Mouse (Mus musculus): ENCODE data around the gene Emid1. TPM values are rescaled to one million over a fixed set of nuclear protein-coding genes. Genes with fewer than 3 reads are reported as not detected.

Gene Emid1
- polyA plus RNA-seq, 1 experiment from 2014 or later, result 59.1 TPM

DNA sequence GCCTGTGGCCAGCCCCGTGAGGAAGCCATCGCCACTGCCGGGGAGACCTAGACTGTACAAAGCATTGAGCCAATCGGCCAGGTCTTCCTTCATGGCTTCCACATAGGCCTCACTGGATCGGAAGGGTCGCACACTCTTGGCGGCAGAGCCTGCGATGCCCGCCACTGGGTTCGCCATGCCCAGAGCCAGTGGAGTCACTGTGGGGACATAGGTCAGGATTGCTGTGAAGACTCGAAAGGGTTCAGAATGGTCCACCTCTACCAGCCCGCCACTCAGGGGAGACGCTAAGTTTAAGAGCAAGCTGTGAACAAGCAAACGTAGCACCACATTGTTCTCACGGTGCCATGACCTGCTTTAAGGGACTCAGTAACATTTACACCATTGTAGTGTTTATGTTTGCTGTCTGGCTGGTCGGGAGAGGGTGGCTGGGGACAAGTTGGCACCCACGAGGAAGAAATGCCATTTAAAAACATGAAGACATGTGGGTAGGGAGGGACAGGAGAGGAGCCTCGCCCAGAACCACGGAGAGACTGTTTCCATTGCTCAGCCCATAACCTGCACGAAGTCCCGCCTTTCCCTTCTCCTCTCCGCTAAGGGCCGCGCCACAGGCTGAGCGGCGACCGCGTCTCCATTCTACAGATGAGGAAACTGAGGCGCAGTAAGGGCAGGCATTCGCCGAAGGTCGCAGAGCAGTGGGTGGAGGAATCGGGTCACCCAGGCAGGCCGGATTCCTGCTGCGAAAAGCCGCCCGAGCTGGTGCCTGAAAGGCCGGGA lies 87.6 kb downstream of the Emid1 start:
- peak overlapping the region; percentile 78 for H3K4me3 ChIP-seq (replicated peaks; ENCODE audit: low read length)
- WGBS, result 15% methylated on average over 38 of the region's 38 CpGs
- H3K4me1 ChIP-seq (ENCODE audit: control insufficient read depth, insufficient read depth, low read length), result peaks cover 33% of the 10 kb centered on the region
- H3K9me3 ChIP-seq (replicated peaks; ENCODE audit: control insufficient read depth, low read length), result no peaks in the 10 kb centered on the region
- H3K4me2 ChIP-seq (ENCODE audit: low read depth, low read length), result peak overlapping the region; percentile 99
- H3K27ac ChIP-seq (ENCODE audit: low read length), result peak overlapping the region; percentile 25; the same call in 1 of the 2 replicates
- H3K27me3 ChIP-seq (ENCODE audit: control insufficient read depth, insufficient read depth, low read length), result peaks cover 20% of the 10 kb centered on the region
- peak overlapping the region; percentile 86 for H3K9ac ChIP-seq (ENCODE audit: low read length)
- peaks cover 12% of the 10 kb centered on the region for H3K36me3 ChIP-seq (ENCODE audit: control insufficient read depth, insufficient read depth, low read length)
- ATAC-seq (ENCODE audit: insufficient read depth, low FRiP score), result no peak

DNA sequence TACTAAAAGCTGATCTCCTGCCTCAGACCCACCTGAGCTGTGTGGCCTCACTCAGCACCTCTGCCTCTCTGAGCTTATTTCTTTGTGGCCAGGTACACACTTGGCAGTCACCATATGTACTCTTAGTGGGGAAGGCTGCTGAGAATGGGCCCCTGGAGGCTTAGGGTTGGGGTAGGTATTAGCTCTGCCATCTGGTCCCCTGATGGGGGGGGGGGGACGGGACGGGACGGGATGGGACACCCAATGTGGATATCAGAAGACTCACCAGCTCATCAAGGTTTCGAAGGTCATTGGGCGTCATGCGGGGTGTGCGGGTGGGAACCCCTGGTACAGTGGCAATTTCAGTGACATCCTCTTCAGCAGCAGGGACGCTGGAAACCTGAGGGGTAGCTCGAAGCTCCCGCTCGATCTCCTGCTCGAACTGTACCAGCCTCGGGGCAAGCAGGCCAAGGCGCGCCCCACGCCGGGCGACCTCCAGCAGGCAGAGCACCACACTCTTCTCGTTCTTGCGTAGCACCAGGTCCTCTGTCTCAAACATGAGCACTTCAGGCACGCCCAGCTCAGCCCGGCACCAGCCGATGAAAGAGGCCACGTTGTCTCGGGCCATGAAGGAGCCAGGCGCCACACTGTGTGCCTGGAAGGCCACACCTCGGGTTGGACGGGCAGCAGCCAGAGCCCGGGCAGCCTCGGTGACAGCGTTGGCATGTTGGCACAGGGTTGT lies 88.3 kb downstream of the Emid1 start:
- H3K4me2 ChIP-seq (ENCODE audit: low read depth, low read length), result peak overlapping the region; percentile 99
- H3K4me3 ChIP-seq (replicated peaks; ENCODE audit: low read length), result peak overlapping the region; percentile 78
- ATAC-seq (ENCODE audit: insufficient read depth, low FRiP score), result no peak
- peaks cover 25% of the 10 kb centered on the region for H3K27me3 ChIP-seq (ENCODE audit: control insufficient read depth, insufficient read depth, low read length)
- H3K27ac ChIP-seq (ENCODE audit: low read length), result no peak overlapping the region
- H3K9ac ChIP-seq (ENCODE audit: low read length), result peak overlapping the region; percentile 86; the same call in 1 of the 2 replicates
- 59% methylated on average over 31 of the region's 31 CpGs for WGBS
- peaks cover 33% of the 10 kb centered on the region for H3K4me1 ChIP-seq (ENCODE audit: control insufficient read depth, insufficient read depth, low read length)
- H3K36me3 ChIP-seq (ENCODE audit: control insufficient read depth, insufficient read depth, low read length), result 0 out of 2 replicates have a peak, but pooled peaks cover 4% of the 10 kb centered on the region
- no peaks in the 10 kb centered on the region for H3K9me3 ChIP-seq (replicated peaks; ENCODE audit: control insufficient read depth, low read length)

DNA sequence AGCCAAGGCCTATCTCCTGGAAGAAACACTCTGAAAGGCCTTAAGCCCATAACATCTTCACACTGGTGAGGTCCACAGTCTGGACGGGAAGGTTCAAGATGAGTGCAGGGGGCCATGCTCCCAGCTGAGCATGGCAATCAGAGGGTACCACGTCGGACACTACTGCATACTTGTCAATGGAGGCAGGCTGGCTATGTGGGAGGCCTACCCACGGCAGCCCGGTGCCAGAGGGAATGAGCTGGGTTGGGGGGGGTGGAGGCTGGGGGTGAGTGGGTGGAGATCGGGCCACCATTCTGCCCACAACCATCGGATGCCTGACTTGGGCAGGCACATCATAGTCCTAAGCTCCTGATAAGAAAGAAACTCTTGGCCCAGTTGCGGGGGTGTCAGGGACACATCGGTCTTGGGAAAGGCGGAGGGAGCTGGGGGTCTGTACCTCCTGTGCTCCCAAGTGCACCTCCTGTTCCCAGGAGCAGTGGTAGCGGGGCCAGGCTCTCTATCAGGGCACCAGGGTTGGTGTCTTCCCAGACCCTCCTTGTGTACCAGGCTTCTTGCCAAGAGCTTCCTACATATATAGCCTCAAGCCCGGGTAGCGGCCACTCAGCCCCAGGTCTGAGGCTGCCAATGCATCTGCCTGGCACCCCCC lies 89.1 kb downstream of the Emid1 start:
- H3K4me2 ChIP-seq (ENCODE audit: low read depth, low read length), result no peak overlapping the region
- WGBS, result 78% methylated on average over 13 of the region's 13 CpGs

DNA sequence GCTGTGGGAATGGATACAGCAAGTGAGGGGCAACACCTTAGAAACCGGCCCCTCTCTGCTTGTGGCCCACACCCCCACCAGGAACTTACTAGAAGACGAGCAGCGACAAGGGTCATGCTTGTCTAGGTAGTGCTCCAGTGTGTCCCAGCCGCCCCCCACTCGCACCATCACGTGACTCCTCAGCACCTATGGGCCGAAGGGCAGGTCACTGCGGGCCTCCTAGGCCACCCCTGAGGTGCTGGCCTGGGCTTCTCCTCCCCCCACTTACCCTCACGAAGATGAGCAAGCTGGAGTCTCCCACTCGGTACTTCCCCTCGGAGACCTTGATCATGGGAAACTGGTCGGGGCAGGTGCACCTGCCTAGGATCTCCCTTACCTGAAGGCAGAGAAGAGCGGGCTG lies 89.7 kb downstream of the Emid1 start:
- no peaks in the 10 kb centered on the region for H3K9me3 ChIP-seq (replicated peaks; ENCODE audit: control insufficient read depth, low read length)
- peak overlapping the region; percentile 42 for H3K4me3 ChIP-seq (replicated peaks; ENCODE audit: low read length)
- H3K4me1 ChIP-seq (ENCODE audit: control insufficient read depth, insufficient read depth, low read length), result peaks cover 38% of the 10 kb centered on the region
- no peak overlapping the region for H3K27ac ChIP-seq (ENCODE audit: low read length)
- WGBS, result 26% methylated on average over 13 of the region's 13 CpGs
- no peak for ATAC-seq (ENCODE audit: insufficient read depth, low FRiP score)
- H3K4me2 ChIP-seq (ENCODE audit: low read depth, low read length), result peak overlapping the region; percentile 92
- H3K9ac ChIP-seq (ENCODE audit: low read length), result peak overlapping the region; percentile 64; the same call in 1 of the 2 replicates
- no peaks in the 10 kb centered on the region for H3K36me3 ChIP-seq (ENCODE audit: control insufficient read depth, insufficient read depth, low read length)
- peaks cover 36% of the 10 kb centered on the region for H3K27me3 ChIP-seq (ENCODE audit: control insufficient read depth, insufficient read depth, low read length)

More for the DNA sequence above, 89.1 kb downstream of the Emid1 start:
- Histone ChIP-seq H3K4me3 (replicated peaks; ENCODE audit: low read length) (no peak overlapping the region), H3K4me1 (ENCODE audit: control insufficient read depth, insufficient read depth, low read length) (peaks cover 38% of the 10 kb centered on the region), H3K9me3 (replicated peaks; ENCODE audit: control insufficient read depth, low read length) (no peaks in the 10 kb centered on the region), H3K9ac (ENCODE audit: low read length) (no peak overlapping the region), H3K36me3 (ENCODE audit: control insufficient read depth, insufficient read depth, low read length) (0 out of 2 replicates have a peak, but pooled peaks cover 1% of the 10 kb centered on the region), H3K27ac (ENCODE audit: low read length) (no peak overlapping the region), H3K27me3 (ENCODE audit: control insufficient read depth, insufficient read depth, low read length) (peaks cover 30% of the 10 kb centered on the region)
- ATAC-seq (ENCODE audit: insufficient read depth, low FRiP score), result no peak

DNA sequence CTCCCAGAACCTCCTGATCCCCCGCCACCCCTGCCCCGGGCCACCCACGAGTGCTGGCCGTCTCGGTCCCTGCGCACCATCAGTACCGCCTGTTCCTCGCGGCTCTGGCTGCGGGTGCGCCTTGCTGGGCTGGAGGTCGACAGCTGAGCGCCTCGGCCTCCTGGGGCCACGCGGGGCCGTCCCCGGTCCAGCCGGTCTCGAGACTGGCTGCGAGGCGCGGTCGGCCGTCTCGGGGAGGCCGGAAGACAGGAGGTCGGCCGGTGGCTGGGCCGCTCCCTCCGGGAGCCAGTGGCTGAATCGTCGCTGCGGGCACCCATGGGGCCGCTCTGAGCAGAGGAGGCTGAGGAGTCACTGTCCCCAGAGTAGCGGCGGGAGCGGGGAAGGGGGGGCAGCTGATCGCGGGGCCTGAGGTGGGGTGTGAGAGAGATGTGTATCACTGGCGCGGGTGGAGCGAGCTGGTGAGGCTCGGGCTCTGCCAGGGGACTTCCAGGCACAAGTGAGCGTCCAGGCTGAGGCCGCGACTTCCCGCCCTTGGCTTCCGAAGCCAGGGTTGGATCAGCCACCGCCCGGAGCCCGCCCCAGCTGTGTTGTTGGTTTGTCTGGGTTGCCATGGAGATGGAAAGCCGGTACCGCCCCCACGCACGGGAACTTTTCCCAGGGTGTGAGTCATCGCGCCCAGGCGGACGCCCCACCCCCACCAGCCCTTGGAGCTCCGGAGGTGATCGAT lies 90.5 kb downstream of the Emid1 start:
- Histone ChIP-seq H3K27me3 (ENCODE audit: control insufficient read depth, insufficient read depth, low read length) (peaks cover 42% of the 10 kb centered on the region), H3K9me3 (replicated peaks; ENCODE audit: control insufficient read depth, low read length) (no peaks in the 10 kb centered on the region), H3K36me3 (ENCODE audit: control insufficient read depth, insufficient read depth, low read length) (no peaks in the 10 kb centered on the region), H3K4me2 (ENCODE audit: low read depth, low read length) (peak overlapping the region; percentile 92), H3K4me3 (replicated peaks; ENCODE audit: low read length) (peak overlapping the region; percentile 42), H3K4me1 (ENCODE audit: control insufficient read depth, insufficient read depth, low read length) (peaks cover 44% of the 10 kb centered on the region), H3K9ac (ENCODE audit: low read length) (peak overlapping the region; percentile 64), H3K27ac (ENCODE audit: low read length) (peak overlapping the region; percentile 17; the same call in 1 of the 2 replicates)
- 4% methylated on average over 62 of the region's 62 CpGs for WGBS
- peak; percentile 71 for ATAC-seq (ENCODE audit: insufficient read depth, low FRiP score)

DNA sequence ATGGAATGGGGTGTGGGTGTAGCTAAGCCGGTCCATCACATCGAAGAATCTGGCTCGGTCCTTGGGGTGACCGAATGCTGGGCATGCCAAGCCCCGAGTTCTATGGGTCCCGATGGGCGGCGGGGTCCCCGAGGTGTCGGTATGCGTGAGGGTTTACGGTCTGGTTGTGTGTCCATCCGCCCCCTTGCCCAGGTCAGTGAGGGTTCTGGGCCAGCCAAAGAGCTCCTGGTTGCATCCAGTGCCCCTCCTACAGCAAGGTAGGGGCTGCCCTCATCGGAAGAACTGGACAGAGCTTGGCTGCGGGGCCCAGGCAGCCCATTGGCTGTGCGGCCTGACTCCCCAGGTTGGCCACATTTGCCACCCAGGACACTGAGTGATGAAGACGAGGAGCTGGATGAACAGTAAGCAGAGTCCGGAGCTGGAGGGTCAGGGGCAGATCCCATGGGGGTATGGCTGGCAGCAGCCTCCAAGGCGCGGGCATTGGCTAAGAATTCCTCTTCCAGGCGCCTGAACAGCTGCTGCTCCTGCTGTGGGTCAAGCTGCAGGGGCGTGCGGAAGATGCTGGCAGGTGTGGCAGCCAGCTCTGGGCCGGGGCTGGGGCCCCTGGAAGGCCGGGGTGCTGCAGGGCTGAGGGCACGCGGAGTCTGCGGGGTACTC lies 91.2 kb downstream of the Emid1 start:
- no peak overlapping the region for H3K27ac ChIP-seq (ENCODE audit: low read length)
- peaks cover 51% of the 10 kb centered on the region for H3K4me1 ChIP-seq (ENCODE audit: control insufficient read depth, insufficient read depth, low read length)
- peak overlapping the region; percentile 64 for H3K9ac ChIP-seq (ENCODE audit: low read length)
- WGBS, result 65% methylated on average over 28 of the region's 28 CpGs
- H3K4me2 ChIP-seq (ENCODE audit: low read depth, low read length), result peak overlapping the region; percentile 92
- H3K9me3 ChIP-seq (replicated peaks; ENCODE audit: control insufficient read depth, low read length), result no peaks in the 10 kb centered on the region
- no peak for ATAC-seq (ENCODE audit: insufficient read depth, low FRiP score)
- peaks cover 46% of the 10 kb centered on the region for H3K27me3 ChIP-seq (ENCODE audit: control insufficient read depth, insufficient read depth, low read length)
- H3K4me3 ChIP-seq (replicated peaks; ENCODE audit: low read length), result peak overlapping the region; percentile 42
- no peaks in the 10 kb centered on the region for H3K36me3 ChIP-seq (ENCODE audit: control insufficient read depth, insufficient read depth, low read length)

DNA sequence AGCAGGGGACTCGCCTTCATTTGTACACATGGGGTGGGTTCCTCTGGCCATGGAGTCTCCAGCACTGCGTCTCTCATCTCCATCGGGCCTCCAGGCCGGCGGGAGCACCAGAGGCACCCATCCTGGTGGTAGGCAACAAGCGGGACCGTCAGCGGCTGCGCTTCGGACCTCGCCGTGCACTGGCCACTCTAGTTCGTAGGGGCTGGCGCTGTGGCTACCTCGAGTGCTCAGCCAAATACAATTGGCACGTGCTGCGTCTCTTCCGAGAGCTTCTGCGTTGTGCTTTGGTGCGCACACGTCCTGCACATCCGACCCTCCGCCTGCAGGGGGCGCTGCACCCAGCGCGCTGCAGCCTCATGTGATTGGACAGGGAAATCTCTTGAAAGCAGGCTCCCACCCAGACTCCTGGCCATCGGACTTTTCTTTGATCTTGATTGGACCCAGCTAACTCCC lies 92.3 kb downstream of the Emid1 start:
- 18% methylated on average over 27 of the region's 27 CpGs for WGBS
- no peak for ATAC-seq (ENCODE audit: insufficient read depth, low FRiP score)
- Histone ChIP-seq H3K4me2 (ENCODE audit: low read depth, low read length) (no peak overlapping the region), H3K4me1 (ENCODE audit: control insufficient read depth, insufficient read depth, low read length) (peaks cover 49% of the 10 kb centered on the region), H3K27me3 (ENCODE audit: control insufficient read depth, insufficient read depth, low read length) (peaks cover 46% of the 10 kb centered on the region), H3K9me3 (replicated peaks; ENCODE audit: control insufficient read depth, low read length) (no peaks in the 10 kb centered on the region), H3K36me3 (ENCODE audit: control insufficient read depth, insufficient read depth, low read length) (no peaks in the 10 kb centered on the region), H3K27ac (ENCODE audit: low read length) (no peak overlapping the region), H3K4me3 (replicated peaks; ENCODE audit: low read length) (no peak overlapping the region), H3K9ac (ENCODE audit: low read length) (no peak overlapping the region)

DNA sequence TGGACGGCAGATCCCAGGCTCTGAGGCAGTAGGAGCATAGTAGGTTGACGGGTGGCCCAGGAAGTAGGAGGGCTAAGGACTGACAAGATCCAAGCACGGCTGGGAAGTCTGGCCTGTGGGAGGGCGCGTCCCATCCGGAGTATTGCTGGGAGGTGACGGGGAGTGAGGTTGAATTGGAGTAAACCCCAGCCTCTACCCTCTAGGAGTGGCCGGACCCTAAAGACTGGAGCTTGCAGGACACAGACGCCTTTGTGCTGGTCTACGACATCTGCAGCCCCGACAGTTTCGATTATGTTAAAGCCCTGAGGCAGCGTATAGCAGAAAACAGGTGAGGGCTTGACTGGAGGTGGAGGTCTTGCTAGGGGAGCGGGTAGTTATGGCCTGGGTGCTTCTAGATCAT lies 92.8 kb downstream of the Emid1 start:
- no peak for ATAC-seq (ENCODE audit: insufficient read depth, low FRiP score)
- Histone ChIP-seq H3K9ac (ENCODE audit: low read length) (no peak overlapping the region), H3K4me1 (ENCODE audit: control insufficient read depth, insufficient read depth, low read length) (peaks cover 45% of the 10 kb centered on the region), H3K27ac (ENCODE audit: low read length) (no peak overlapping the region), H3K36me3 (ENCODE audit: control insufficient read depth, insufficient read depth, low read length) (no peaks in the 10 kb centered on the region), H3K4me2 (ENCODE audit: low read depth, low read length) (no peak overlapping the region), H3K4me3 (replicated peaks; ENCODE audit: low read length) (no peak overlapping the region), H3K27me3 (ENCODE audit: control insufficient read depth, insufficient read depth, low read length) (peaks cover 46% of the 10 kb centered on the region), H3K9me3 (replicated peaks; ENCODE audit: control insufficient read depth, low read length) (no peaks in the 10 kb centered on the region)
- 25% methylated on average over 14 of the region's 14 CpGs for WGBS
